Mouse (Mus musculus) left cerebral cortex, adult 18-20 months (tissue): ENCODE results near the gene Apobec4. TPM values are rescaled to one million over a fixed set of nuclear protein-coding genes. Genes with fewer than 3 reads are reported as not detected.
"Not testable (repeated sequence)": the region's sequence is repeated elsewhere in the genome, so short reads cannot be mapped to it uniquely, and the experiment has no call there.

Source experiments
- DNase-seq, 2 experiments: peaks; one replicate each; pipeline ENCODE4 v3.0.0; 2021 to 2022; ENCODE audit warnings: low spot score in 2 of 2, mixed read lengths in 1 of 2
- total RNA-seq, 2 experiments: library from RNA; stranded (reverse); gene quantifications; 2 replicates each; pipeline ENCODE4 v1.2.3; 2021

The Apobec4 gene
- total RNA-seq, 2 experiments from 2014 or later: not detected

- DNase-seq: peak; percentile 97 to 98
Measured at GRCm38 (mm10) chr1:152766032-152766772, 15.9 kb downstream of the Apobec4 start, which contains the start of the genes Rgl1 and Arpc5. Rgl1 (minus strand) TSS chr1:152766351. Arpc5 (plus strand) TSS chr1:152766542.

- peak in 1 of 2 experiments; percentile 30 for DNase-seq
Measured at GRCm38 (mm10) chr1:152766804-152767748, 16.7 kb downstream of the Apobec4 start.

- DNase-seq: peak; percentile 77 to 89
Measured at GRCm38 (mm10) chr1:152767749-152768488, 17.6 kb downstream of the Apobec4 start.

DNA sequence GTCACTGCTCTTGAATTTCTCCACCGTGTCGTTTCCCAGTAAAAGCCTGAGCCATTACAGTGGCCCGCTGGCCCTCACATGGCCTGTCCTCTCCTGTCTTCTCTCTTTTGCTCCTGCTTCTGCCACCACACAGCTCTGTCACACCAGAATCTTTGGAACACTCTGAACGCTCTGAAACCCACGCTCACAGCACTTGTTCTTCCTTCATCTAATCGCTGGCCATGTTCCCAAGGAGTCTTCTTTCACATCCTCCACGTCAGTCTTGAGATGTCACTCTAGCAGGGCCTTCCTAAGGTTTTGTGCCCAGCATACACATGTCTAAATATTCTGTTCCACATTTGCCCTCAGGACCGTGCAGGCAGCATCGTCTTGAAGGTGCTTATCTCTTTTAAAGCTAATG lies 20.7 kb downstream of the Apobec4 start:
- DNase-seq: peak in 1 of 2 experiments; percentile 31

- not testable (repeated sequence) for DNase-seq
Measured at GRCm38 (mm10) chr1:152774601-152775000, 24.2 kb downstream of the Apobec4 start.

DNA sequence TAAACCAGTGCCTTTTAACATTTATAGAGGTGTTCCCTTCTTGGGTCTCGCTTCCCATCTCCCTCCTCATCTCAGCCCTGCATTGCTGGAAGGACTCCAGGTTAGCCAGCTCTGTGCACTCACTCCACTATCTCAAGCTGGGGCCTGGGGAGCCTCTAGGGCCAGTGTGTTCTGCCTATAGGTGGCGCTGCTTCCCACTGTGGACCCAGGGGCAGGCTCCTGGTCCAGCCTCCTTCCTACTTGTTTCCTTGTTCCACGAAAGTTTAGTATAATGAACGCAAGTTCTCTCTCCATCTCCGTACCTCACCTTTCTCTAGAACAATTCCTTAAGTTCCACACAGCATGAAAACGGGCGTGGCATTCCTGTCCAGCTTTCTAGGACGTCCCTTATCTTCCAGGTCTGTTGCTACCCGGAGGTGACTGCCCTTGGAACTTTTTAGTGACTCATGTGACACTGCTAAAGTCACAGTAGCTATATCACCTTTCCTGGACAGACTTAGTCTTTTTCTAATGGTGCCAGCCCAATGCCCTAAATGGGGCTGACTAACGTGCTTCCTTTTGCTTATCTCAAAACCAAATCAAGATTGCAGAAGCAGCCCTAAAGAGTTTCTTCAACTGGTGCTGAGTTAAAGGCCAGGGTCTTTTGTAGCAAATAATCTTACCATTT lies 28.9 kb downstream of the Apobec4 start:
- peak; percentile 75 to 88 for DNase-seq

- DNase-seq: no peak
Measured at GRCm38 (mm10) chr1:152784620-152785019, 34.3 kb downstream of the Apobec4 start.

- DNase-seq: not testable (repeated sequence)
Measured at GRCm38 (mm10) chr1:152785446-152785845, 35.1 kb downstream of the Apobec4 start.

- DNase-seq: no peak
Measured at GRCm38 (mm10) chr1:152786953-152787352, 36.6 kb downstream of the Apobec4 start.

GRCm38 (mm10) chr1:152788121-152788660 lies 37.8 kb downstream of the Apobec4 start:
- DNase-seq: no peak

DNA sequence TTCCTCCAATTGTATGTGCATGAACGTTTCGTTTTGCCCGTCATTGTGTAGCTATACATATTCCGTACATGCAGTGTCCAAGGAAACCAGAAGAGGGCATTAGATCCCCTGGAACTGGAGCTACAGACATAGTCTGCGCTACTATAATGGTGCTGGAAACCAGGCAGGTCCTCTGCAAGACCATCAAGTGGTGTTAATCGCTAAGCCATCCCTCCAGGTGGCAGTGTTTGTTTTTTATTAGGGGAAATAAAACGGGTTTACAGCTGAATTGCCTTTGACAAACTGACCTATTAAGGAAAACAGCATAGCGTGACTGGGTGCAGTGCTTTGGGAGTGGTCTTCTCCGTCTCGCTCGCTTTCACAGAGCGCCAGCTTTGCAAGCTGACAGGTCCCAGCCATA lies 39.9 kb downstream of the Apobec4 start:
- DNase-seq: peak in 1 of 2 experiments; percentile 22

DNA sequence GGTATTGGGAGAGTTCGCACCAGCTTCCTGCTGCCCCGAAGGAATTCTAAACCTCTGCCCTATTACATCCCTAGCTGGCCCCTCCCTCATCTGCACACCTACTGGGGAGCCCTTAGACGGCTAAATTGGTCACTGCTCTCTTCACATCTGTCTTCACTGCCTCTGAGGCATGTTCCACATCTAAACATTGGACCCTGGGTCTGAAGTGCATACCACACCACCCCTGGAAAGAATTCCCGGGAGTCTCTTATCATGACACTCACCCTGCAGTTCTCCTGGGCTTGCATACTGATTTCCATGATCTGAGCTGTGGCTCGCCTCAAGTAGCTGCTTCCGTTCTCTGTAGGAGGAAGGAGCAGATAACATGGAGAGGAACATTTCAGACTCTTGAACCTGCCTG lies 40.5 kb downstream of the Apobec4 start:
- DNase-seq: no peak

DNA sequence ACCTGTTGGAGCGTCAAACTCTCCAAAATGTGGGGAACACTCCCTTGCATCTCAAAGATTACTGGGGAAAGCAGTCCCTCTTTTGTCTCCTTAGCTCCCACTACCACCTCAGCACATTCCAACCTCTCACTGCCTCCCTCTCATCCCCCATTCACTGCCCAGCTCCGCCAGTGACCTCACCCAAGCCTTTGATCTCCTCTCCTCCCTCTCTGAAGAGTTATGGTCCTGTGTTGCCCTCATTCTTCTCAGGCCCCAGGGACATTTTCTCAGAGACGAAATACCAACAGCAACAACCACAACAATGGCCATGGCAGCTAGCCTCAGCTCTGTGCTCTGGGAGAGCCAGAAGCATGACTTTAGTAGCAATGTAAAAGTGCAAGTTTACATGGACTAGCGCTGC lies 40.9 kb downstream of the Apobec4 start:
- no peak for DNase-seq

- DNase-seq: peak in 1 of 2 experiments; percentile 10
Measured at GRCm38 (mm10) chr1:152792736-152793494, 42.6 kb downstream of the Apobec4 start.

DNA sequence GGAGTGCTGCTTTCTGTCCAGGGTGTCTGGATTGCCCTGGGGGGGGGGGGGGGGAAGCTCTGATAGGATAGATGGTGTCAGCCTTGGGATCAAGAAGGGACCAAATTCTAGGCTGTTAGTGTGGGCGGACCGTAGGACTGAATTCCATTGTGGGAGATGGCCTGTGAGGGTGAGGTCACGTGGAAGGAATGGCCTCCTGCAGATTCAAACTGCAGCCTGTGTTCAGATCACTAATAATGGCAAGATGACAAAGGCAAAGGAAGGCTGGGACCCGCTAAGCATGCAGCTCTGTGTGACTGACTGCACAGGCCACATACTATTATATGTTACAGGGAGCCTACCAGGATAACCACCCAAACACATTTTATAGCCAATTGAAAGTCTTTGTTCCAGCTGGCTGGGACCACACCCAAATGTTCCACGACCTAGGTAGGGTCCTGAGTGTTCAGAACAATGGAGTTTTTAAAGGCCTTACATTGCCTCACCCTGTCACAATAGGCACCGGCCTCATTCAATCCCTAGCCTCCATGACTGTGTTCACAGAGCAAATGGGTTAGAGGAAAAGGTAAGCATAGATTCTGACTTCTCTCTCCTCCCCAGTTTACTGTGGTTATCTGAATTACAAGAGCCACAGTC lies 43.3 kb downstream of the Apobec4 start:
- DNase-seq: no peak

- no peak for DNase-seq
Measured at GRCm38 (mm10) chr1:152795688-152796255, 45.4 kb downstream of the Apobec4 start.

DNA sequence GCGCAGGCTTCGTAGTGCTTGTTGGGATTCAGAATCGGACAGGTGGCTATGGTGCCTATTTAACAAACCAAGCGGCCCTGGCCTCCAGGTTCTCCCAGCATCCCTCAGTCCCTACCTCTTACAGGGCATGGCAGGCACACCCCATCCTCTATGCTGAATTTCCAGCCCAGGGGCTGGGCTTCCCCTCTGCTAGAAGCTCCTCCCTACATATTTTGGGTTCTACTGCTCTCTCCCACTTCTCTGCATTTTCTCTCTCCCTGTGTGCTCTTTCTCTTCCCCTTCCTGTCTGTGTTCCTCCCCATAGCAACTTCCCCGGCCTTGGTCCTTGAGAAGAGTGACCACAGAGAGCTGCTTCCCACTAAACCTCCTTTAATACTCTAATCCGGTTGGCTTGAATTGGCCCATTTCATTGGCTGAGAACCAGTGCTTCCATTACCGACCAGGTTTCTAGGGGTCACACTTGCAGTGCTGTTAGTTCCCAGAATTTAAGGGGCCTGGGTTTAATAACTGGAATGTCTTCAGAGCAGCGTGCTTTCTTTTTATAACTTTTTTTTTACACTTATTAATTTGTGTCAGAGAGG lies 46.4 kb downstream of the Apobec4 start:
- no peak for DNase-seq

DNA sequence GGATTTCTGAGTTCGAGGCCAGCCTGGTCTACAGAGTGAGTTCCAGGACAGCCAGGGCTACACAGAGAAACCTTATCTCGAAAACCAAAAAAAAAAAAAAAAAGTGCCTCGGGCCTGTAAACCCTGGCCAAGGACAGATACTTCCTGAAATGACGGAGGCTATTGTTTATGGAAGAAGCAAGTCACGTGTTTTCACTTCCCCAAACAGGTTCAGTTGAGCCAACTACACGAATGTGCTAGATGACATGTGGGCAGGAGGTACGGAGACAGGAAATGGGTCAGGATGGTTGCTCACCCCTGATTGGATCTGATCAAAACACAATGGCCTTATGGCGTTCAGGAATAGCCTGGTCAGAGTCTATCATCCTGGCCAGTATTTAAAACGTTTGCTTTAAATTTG lies 47.8 kb downstream of the Apobec4 start:
- DNase-seq: no peak
